Mouse (Mus musculus) erythroid progenitor cell, adult 5-6 weeks (primary cell): ENCODE data around the gene Cdc42bpb. TPM values are rescaled to one million over a fixed set of nuclear protein-coding genes. Genes with fewer than 3 reads are reported as not detected.

ENCODE experiments used
- ATAC-seq: replicated peaks from 2 replicates; pipeline ENCODE4 v1.8.0; 2016; ENCODE audit warnings: moderate number of reproducible peaks, mild to moderate bottlenecking, moderate TSS enrichment, inconsistent platforms; ENCODE audit not compliant: poor library complexity, low FRiP score, severe bottlenecking
- total RNA-seq, 2 experiments: library from RNA; stranded (forward) in 1 of 2; stranded (reverse) in 1 of 2; fragments of 150-400 nt in 1 of 2; fragments of 186-747, 209-891 nt in 1 of 2; gene quantifications; 2 replicates each; pipeline versions ENCODE4 v1.2.3 to v1.2.4; 2015 to 2017; ENCODE audit warnings: low replicate concordance in 2 of 2

The Cdc42bpb gene
- total RNA-seq, 2 experiments from 2014 or later: 0.42 to 9.7 TPM

DNA sequence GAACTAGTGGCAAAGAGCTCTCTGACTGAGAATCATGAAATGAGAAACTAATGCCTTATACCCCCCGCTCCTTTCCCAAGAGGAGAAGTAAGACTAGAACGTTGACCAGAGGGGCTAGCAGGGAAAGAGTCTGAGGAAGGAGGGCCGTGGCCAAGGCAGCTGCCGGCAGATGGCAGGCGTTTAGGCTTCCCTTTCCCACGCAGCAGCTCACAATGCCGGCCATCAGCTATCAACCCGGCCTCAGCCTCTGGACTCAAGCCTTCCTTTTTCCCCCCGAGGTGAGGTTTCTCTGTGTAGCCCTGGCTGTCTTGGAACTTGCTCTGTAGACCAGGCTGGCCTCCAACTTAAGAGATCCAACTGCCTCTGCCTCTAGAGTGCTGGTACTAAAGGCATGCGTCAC lies 25.0 kb downstream of the Cdc42bpb start:
- no peak for ATAC-seq

DNA sequence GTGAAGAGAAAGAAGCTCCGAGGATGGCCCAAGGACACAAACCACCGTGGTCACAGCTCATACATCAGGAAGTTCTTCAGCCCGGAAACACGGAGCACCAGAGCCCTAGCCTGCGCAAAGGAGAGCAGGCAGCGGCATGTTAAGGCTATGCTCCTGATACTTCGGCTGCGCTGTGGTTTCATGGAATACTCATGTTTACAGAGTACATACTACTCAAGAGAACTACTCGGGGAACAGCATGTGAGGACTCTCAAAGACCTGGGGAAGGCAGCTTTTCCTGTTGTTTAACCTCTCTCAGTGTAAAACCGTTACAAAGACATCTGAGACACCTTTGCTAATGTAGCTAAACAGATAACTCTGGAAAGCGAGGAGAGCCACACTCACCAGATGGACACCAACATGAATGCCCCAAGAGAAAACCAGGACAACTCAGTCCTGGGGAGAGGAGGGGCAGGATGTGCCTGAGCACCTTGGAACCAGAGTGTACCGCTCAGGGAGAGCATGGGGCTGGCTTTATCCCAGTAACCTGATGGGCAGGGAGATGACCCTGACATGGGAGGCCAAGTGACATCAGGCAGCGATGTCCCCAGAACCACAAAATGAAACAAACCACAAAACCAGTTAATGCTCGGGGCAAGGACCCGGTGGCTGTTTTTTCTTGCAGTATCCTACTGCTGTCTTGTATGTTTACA lies 27.8 kb downstream of the Cdc42bpb start:
- ATAC-seq: no peak

DNA sequence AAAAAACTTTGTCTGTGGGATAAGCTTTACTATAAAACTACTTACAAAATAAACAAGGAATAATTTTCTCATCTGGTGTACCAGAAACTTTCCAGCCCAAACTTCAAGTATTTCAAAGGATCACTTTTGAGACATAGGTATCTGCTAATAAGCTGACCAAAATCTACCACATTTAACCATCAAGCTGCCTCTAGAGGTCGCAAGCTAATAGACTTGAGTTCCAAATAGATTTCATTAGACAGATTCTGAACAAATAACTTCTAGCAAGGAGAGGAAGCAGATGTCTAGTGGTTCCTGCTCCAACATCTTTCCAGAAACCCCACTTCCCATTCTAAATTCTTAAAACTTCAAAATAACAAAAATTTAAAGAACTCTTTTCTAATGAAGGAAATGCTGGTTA lies 33.6 kb downstream of the Cdc42bpb start:
- ATAC-seq: no peak

DNA sequence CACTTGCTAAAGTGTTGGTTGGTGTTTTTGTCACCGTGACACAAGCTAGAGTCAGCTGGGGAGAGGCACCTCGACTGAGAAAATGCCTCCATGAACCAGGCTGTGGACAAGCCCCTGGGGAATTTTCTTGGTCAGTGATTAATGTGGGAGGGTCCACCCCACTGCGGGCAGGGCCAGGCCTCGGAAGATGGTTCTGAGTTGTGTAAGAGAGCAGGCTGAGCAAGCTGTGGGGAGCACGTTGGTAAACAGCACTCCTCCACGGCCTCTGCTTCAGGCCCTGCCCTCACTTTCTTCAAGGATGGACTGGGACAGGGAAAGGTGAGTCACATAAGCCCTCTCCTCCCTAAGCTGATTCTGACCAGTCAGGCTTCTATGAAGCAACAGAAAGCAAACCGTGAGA lies 36.8 kb downstream of the Cdc42bpb start:
- no peak for ATAC-seq

DNA sequence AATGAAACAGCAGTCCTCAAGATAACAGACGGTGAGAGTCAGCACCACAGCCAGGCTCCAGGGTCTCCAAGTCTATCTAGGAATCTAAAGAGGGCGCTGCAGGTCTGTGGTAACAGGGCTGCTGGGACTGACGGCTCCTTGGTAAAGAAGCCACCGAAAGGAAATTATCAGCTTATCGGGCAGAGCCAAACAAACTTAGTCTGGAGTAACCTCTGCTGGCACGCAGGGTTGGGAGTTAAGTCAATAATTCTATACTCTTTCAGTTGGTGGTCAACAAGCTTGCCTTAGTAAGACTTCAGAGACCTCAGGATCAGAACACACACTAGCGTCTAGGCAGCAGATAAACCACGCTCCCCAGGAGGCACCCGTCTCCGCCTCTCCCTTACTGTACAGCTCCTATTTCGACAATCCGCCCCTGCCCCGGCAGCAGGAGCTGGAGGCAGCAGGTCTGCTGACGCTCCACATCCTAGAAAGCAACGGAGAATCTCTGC lies 39.6 kb downstream of the Cdc42bpb start:
- no peak for ATAC-seq

DNA sequence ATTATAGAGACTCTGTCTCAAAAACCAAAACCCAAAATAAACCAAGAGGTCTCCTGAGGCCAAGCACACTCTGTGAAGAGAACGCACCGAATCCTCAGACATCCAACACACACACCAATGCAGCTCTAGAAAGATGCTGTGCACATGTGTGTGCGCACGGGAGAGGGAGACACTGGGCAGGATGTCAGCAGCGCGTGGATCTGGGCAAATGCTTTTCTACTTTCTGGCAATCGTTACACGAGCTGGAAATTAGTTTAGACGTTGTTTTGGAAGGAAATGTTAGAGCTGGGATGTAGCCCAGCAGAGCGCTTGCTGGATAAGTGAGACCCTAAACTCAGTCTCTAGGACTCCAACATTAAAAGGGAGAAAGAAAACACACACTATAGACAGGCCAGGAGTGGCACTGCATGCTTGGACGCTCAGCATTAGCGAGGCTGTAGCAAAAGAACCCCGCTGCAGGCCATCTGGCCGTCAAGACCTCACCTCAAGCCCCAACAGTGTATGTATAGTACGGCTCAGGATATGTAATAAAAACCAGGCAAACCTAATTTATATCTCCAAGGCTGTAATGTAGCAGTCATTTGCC lies 44.4 kb downstream of the Cdc42bpb start:
- no peak for ATAC-seq

DNA sequence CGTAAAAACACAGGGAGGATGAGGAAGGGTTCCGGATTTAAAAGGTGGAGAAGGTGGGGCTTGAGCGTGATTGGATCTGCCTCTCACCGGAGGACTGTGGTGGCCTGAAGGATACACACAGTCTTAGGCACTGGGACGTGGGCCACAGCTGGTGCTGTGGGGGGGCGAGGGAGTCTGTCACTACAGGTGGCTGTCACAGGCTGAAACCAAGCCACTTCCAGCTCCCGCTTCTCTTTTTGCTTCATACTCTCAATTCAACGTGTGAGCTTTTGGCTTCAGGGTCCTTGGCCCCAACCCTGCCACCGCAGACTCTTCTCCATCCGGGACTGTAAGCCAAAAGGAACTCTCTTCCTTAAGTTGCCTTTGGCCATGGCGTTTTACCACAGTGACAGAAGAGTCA lies 45.1 kb downstream of the Cdc42bpb start:
- no peak for ATAC-seq

DNA sequence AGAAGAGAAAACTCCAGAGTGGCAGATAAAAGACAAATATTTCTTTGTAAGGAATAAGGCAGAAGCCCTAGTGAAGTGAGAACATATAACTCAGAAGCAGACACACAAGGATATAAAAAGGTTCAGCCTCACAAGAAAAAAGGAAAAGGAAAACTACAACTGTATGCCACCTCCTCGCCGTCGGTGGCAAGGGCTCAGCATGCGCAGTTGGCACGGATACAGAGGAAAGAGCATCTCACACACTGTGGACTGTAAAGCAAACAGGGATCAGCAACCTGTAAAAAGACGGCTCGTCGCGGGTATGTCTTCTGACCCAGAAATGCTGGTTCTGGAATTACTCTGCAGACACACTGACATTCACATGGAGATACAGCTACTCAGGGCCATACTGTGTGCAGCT lies 45.9 kb downstream of the Cdc42bpb start:
- ATAC-seq: no peak

DNA sequence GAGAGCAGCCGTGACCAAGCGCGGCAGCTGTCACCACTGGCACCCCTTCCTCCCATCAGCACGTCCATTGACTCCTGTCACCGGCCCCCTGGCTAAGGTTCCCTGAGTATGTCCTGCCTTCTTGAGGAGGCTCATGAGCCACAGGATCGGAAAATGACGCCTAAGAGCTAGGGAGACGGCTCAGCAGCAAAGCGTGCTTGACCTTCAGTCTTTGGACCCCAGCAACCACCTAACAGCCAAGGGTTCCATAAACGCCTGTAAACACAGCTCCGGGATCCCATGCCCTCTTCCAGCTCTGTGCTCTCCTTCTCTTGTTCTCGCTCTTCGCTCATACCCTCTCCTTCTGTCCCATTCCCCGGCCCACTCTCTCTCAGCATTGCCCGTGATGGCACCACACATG lies 48.2 kb downstream of the Cdc42bpb start:
- no peak for ATAC-seq

DNA sequence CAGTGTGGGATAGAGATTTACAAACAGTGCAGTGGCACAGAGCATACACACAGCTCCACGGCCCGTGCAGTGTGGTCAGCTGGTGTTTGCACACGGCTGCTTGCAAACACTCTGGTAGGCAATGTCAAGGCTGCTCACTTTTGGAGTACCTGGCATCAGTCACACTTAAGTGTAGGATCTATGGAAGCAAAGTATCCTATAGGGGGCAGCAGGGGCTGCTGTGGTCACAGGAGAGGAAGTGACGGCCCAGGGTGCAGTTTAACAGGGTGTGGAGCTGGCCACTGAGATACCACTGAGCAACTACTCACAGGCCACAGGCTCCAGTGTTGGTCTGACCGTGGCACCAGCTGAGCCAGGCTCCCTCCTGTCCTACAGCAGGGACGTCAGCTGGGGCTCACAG lies 49.2 kb downstream of the Cdc42bpb start:
- ATAC-seq: no peak

DNA sequence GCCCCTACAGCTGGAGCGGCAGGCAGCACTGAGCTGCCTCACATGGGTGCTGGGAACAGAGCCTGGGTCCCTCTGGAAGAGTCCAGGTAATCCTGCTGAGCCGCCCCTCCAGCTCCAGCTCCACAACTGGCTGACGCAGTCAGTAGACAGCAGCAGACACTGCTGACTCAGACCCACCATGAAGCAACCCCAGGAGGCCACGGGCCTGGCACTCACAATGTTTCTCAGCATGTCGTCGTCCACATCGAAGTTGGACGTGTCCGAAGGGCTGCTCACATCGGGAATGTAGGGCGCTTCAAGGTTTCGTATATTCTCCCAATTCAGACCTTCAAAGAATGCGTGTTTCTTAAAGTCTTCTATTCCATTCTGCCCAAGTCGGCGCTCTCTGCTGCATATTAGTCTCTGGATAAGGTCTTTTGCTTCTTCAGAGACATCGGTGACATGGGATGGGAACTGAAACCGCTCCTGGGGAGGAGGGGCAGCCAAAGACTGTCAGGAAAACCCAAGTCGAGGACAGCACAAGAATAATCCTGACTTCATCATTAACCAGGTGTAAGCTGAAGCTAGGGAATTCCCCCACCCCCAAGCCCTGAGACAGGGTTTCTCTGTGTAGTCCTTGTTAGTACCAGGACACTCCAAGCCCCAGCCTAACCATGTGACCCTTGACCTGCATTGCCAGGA lies 51.6 kb downstream of the Cdc42bpb start:
- ATAC-seq: no peak

DNA sequence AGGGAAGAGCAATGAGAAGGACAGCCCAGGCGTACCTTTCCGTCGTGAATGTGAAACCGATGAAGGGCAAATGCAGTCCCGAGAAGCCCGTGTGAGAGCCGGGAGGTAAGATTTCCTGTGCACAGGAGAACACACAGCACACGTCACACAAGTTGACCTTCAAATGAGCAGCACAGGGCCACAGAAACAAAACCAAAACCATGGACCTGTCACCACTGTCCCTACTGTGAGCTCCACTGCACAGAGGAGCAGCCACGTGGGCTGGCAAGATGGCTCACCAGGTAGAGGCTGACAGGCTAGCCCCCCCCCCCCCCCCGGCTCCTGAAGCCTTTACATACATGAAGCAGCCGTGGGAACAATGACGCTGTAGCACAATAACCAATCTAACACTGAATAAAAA lies 52.6 kb downstream of the Cdc42bpb start:
- no peak for ATAC-seq

DNA sequence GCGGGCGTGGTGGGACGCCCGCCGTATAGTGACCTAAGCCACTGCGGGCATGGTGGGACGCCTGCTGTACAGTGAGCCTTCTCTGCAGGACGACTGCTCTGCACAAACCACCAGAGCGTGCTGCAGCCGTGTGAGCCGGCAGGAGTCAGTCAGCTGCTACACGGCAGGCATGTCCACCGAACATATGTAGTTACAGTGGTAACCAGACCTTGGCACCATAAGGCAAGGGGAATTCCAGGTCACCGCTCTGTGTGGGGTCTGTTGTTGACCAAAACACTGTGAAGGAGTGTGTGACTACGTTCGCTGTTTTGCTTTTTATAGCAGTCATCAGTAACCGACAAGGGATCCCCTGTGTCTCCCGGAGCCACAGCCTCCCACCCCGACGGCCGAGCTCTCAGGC lies 53.0 kb downstream of the Cdc42bpb start:
- no peak for ATAC-seq

DNA sequence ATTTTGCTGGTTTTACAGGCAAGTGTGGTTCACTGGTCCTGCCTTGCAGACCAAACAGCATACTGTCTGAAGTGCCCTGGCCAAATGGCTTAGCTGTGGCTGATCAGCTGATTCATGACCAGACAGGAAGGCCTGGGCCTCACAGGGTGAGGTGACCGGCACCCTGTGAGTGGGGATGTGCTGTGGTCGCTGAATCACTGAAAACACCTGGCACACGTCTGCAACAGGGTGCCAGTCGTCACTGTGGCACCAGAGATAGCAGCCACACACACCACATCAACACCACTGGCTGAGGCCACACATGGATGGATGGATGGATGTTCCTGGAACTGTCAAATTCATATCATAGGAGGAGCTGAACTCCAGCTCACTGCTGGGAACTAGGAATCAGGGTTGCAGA lies 54.1 kb downstream of the Cdc42bpb start:
- ATAC-seq: no peak

DNA sequence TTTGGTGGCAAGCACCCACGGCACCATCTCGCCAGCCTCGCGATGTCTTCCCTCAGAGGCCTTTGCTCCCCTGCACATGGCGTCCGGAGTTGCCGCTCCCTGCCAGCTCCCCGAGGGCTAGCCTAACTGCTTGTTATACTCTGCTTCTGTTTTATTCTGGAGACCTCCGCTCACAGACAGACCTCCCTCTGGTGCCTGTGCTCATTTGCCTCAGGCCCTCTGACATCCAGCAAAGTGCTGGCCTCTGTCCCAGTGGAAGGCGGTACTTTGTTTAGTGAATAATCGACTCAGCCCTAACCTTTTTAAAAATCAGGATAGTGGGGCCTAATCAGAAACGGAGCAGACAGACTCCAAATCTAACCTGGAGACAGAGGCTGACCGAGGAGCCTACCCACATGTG lies 55.7 kb downstream of the Cdc42bpb start:
- ATAC-seq: no peak

DNA sequence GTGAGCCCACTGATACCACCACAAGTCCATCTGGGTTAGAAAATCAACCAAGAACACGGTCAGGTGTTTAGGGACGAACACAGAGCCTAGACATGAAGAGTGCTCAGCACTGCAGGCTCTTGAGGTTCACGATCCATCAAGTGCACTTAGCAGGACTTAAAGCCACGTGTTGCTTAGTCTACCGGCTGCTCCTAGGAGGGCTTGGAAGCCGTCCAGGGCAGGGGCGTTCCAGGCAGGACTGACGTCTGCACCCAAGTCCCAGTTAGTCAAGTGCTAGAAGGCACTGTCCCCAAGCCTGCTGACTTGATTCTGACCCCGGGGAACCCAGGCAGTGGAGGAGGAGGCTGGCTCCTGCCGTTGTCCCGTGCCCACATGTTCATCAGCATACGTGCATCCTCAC lies 57.0 kb downstream of the Cdc42bpb start:
- ATAC-seq: no peak

DNA sequence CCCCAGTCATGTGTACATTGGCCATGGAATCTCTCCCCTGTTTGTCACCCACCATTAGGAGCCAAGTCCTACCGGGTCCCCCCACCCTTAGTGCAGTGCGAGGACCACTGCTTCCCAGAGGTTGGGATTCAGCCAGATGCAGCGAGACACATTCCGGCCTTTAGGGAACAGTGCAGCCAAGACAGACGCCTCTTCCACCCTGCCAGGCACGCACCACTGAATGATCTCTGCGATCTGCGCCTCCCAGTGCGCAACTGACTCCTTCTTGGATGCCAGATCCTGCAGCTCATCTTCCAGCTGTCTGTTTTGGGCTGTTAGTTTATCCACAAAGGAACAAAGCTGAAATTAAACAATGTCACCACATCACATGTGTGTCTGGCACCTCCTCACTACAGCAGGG lies 59.8 kb downstream of the Cdc42bpb start:
- ATAC-seq: no peak

DNA sequence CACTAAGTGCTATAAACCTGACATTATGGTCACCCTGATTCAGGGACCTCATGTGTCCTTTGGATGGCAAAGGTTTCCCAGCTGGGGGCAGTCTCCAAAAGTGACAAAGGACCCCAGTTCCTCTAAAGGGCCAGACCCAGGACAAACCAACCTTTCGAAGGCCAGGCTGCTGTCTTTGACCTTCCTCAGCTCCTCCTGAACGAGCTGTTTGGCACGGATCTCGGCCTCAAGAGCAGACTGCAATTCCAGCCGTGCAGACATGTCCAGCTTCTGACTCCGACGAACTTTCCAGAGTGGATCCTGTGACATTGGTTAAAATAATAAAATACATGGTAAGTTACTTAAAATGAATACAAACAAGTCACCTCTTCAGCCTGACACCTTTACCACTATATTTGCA lies 63.2 kb downstream of the Cdc42bpb start:
- no peak for ATAC-seq

DNA sequence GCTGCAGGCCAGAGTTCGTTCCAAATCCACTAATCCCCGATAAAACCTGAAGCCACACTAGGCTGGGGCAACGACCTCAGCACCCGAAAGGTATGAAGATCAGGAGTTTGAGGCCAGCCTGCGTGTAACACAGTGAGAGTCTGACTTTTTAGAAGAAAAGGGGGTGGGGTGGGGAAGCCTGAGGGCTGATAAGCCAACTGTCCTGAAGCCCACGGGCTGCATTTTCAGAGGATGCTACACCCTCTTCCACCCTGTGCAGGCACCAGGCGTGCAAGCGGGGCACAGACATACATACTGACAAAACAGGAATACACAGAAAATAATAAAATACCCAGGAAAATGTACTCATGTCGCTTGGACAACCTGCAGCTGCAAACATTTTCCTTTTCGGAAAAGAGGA lies 65.7 kb downstream of the Cdc42bpb start:
- no peak for ATAC-seq

DNA sequence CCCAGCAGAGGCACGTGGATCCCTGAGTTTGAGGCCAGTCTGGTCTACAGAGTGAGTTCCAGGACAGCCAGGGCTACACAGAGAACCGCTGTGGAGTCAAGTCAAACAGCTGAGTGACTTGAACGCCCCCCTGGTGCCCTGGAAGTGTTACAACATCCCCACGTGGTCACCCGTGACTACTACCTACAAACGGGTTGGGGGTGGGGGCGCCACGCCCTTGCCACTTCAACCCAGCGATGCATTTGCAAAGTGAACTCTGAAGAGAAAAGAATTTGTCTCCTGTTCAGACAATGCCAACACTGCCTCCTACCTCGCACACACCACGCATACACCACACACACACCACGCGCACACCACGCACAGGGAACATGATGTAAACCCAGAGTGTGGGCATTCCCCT lies 67.6 kb downstream of the Cdc42bpb start:
- ATAC-seq: no peak

DNA sequence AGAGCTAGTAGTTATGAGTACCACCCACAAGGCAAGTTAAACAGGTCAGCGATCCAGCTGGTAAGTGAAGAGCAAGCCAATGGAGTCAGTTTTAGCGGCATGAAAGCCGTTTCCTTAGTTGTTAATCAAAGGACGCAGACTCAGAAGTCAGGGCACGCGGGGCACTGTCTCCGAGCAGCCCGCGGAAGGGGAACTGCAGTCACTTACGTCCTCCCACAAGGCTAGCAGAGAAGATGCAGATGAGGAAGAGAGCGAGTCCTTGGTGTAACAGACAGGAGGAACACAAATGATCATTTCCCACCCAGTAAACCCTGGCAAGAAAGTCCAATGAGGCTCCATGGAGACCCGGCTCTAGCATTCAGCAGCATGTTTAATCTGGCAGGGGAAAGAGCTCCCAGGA lies 68.3 kb downstream of the Cdc42bpb start:
- no peak for ATAC-seq
